Mouse (Mus musculus): ENCODE data around the gene Rpl34.

DNA sequence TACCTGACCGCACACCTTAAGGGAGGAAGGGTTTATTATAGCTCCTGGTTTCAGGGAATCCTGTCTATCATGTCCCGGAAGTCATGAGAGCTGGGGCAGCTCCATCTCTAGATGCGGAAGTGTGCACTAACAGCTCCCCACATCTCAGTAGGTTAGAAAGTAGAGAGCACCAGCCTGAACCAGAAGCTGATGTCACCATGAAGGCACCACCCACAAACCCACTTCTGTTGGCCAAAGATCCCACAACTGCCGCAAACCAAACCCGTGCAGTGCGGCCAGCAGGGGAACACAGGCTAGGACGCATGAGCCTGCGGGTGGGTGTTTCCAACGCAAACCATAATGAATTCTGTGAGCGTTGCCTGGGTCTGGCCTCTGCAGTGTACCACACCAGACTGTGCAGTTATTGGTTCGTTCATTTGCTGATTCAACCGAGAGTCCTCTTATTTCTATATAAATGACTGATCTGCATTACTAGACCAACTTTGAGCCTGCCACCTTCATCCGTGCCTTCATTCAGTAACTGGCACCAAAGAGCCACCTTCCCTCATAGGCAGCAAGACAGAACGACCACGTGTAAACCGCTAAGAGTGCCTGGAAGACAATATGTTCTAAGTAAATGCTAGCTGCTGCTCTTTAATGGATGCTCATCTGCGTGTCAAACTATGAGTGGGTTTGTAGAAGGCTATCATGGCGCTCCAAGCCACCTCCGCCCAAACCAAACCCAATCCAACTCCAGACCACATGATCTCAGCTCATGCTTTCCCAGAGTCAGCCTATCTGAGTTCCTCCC, 52.3 kb downstream of the Rpl34 start:
- no peak for TF ChIP-seq TAL1 (conservative IDR thresholded peaks at IDR 0.05; ENCODE audit: low read depth, low read length)
- no peak for TF ChIP-seq CTCF (IDR thresholded peaks at IDR 0.05; ENCODE audit: low read depth, low read length)
- no peak for TF ChIP-seq POLR2AphosphoS5 (IDR thresholded peaks at IDR 0.05; ENCODE audit: insufficient replicate concordance, low read depth, low read length)
- no peak for TF ChIP-seq GATA1 (IDR thresholded peaks at IDR 0.05; ENCODE audit: borderline replicate concordance, low read length)
- TF ChIP-seq GATA2 (IDR thresholded peaks at IDR 0.05; ENCODE audit: borderline replicate concordance, low read depth, low read length), result no peak

Data from G1E (cell line).